In genomic region chr8:35983083-35983482, GRCm38 (mm10) we compare ENCODE assay signal across 25 mouse cellular contexts.
"Had no signal": no experiment of that assay in that cellular context is flagged by ENCODE, and none has a peak within 500 bp of the region (broad histone marks: within the 10 kb centered on the region; RNA-seq: fewer than 3 reads in every experiment).

No protein-coding gene starts in this region.

- H3K36me3 ChIP-seq: heart, embryonic 12.5 days; hindbrain, embryonic 10.5 days; hindbrain, embryonic 12.5 days; intestine, embryonic 15.5 days; limb, embryonic 13.5 days; limb, embryonic 15.5 days; liver, embryonic 12.5 days had no signal

- DNase-seq: gastrocnemius, adult 2 months; gastrocnemius, postnatal 10 days; gastrocnemius, postnatal 25 days; heart, adult 2 months; heart, postnatal 10 days; heart, postnatal 36 days; kidney, adult 18-20 months; kidney, adult 8-10 months; kidney, postnatal 10 days; kidney, postnatal 25 days; layer of hippocampus, adult 9-11 months; layer of hippocampus, postnatal 36 days; left cerebral cortex, postnatal 4 days had no signal

- H3K4me2 ChIP-seq: heart, embryonic 12.5 days; hindbrain, embryonic 12.5 days; hindbrain, embryonic 14.5 days; intestine, embryonic 15.5 days; limb, embryonic 13.5 days; limb, embryonic 15.5 days; liver, embryonic 12.5 days had no signal

- H3K9ac ChIP-seq: heart, embryonic 12.5 days; hindbrain, embryonic 12.5 days; hindbrain, embryonic 14.5 days; intestine, embryonic 15.5 days; limb, embryonic 13.5 days; limb, embryonic 15.5 days; liver, embryonic 12.5 days; liver, embryonic 14.5 days had no signal

- H3K4me1 ChIP-seq: intestine, embryonic 15.5 days; liver, embryonic 12.5 days had no signal

- H3K9me3 ChIP-seq: heart, embryonic 12.5 days; hindbrain, embryonic 10.5 days; hindbrain, embryonic 12.5 days; intestine, embryonic 15.5 days; limb, embryonic 13.5 days; limb, embryonic 15.5 days; liver, embryonic 12.5 days had no signal

- H3K27me3 ChIP-seq: heart, embryonic 12.5 days; hindbrain, embryonic 12.5 days; intestine, embryonic 15.5 days; limb, embryonic 13.5 days; limb, embryonic 15.5 days; liver, embryonic 12.5 days had no signal

- ATAC-seq: hindbrain, embryonic 16.5 days; inflammation-experienced regulatory T-cells, adult 6 months; intestine, embryonic 15.5 days; intestine, postnatal 0 days; liver, embryonic 12.5 days had no signal

- H3K27ac ChIP-seq: gastrocnemius, adult 2 months; heart, adult 2 months; hindbrain, embryonic 10.5 days; hindbrain, embryonic 12.5 days; hindbrain, embryonic 14.5 days; intestine, embryonic 15.5 days; limb, embryonic 13.5 days; limb, embryonic 15.5 days; liver, embryonic 12.5 days; liver, embryonic 14.5 days had no signal

- H3K4me3 ChIP-seq: gastrocnemius, adult 2 months; heart, adult 2 months; heart, embryonic 12.5 days; hindbrain, embryonic 10.5 days; hindbrain, embryonic 12.5 days; intestine, embryonic 15.5 days; limb, embryonic 13.5 days; limb, embryonic 15.5 days; liver, embryonic 12.5 days had no signal
